Mouse (Mus musculus) liver, embryonic 14.5 days (tissue): ENCODE measurements around the gene Cdc42ep4. TPM values are rescaled to one million over a fixed set of nuclear protein-coding genes. Genes with fewer than 3 reads are reported as not detected.

Experiments
- ATAC-seq: fragments of 200-750 bp; cut with Nextera tagmentation; 2 replicates; pipeline ENCODE4 v1.8.0; 2017; ENCODE audit warnings: moderate number of reproducible peaks, mild to moderate bottlenecking, moderate library complexity; ENCODE audit not compliant: insufficient read depth
- DNase-seq, 3 experiments: peaks; one replicate each; pipeline ENCODE4 v3.0.0-alpha.2; 2012 to 2013; ENCODE audit warnings: low read depth in 3 of 3, low spot score in 3 of 3
- H3K27ac ChIP-seq: fragments of 300-500 bp; sonication (generic); 2 replicates; pipeline ENCODE4 v1.5.1; 2014; ENCODE audit warnings: moderate library complexity, mild to moderate bottlenecking, control low read depth, inconsistent platforms
- H3K27me3 ChIP-seq: fragments of 300-500 bp; sonication (generic); 2 replicates; pipeline ENCODE4 v1.6.1; 2014; ENCODE audit warnings: mild to moderate bottlenecking, low read length, moderate library complexity; ENCODE audit not compliant: control insufficient read depth, insufficient read depth
- H3K36me3 ChIP-seq: fragments of 300-500 bp; sonication (generic); replicated peaks from 2 replicates; pipeline ENCODE4 v1.6.1; 2014; ENCODE audit warnings: low read depth; ENCODE audit not compliant: control insufficient read depth, insufficient read depth
- H3K4me1 ChIP-seq, 2 experiments: fragments of 200-500 bp in 1 of 2; fragments of 300-500 bp in 1 of 2; sonication (generic) in 1 of 2; replicated peaks; 2 replicates each; pipeline ENCODE4 v1.6.1; 2012 to 2014; ENCODE audit warnings: antibody characterized with exemption in 1 of 2, inconsistent platforms in 1 of 2, low read length in 1 of 2; ENCODE audit not compliant: control insufficient read depth in 2 of 2, insufficient read depth in 2 of 2
- H3K4me2 ChIP-seq: fragments of 300-500 bp; sonication (generic); 2 replicates; pipeline ENCODE4 v1.6.1; 2014; ENCODE audit warnings: low read depth, mild to moderate bottlenecking, control low read depth, moderate library complexity
- H3K4me3 ChIP-seq, 2 experiments: fragments of 200-500 bp in 1 of 2; fragments of 300-500 bp in 1 of 2; sonication (generic) in 1 of 2; 2 replicates each; pipeline ENCODE4 v1.5.1; 2012 to 2014; ENCODE audit warnings: low read depth in 2 of 2, low read length in 2 of 2, mild to moderate bottlenecking in 2 of 2, control low read depth in 1 of 2, inconsistent platforms in 1 of 2, moderate library complexity in 1 of 2; ENCODE audit not compliant: insufficient read depth in 1 of 2
- H3K9ac ChIP-seq: fragments of 300-500 bp; sonication (generic); replicated peaks from 2 replicates; pipeline ENCODE4 v1.6.1; 2014; ENCODE audit warnings: mild to moderate bottlenecking, control low read depth, moderate library complexity
- H3K9me3 ChIP-seq: fragments of 300-500 bp; sonication (generic); 2 replicates; pipeline ENCODE4 v1.6.1; 2016; ENCODE audit warnings: low read length, mixed read lengths; ENCODE audit not compliant: control insufficient read depth
- CTCF ChIP-seq: IDR thresholded peaks from 2 replicates; pipeline ENCODE4 v1.5.1; 2016; ENCODE audit warnings: antibody characterized with exemption, low read depth, control low read depth
- EP300 ChIP-seq: IDR thresholded peaks from 2 replicates; pipeline ENCODE4 v1.6.1; 2016; ENCODE audit warnings: antibody characterized with exemption, low read depth
- WGBS: fragments of 180-500 bp; shearing (Covaris S2); extraction: QIAGEN DNeasy Blood & Tissue Kit; methylation state at CpG from one replicate; pipeline ENCODE4 v1.1.7; 2014; ENCODE audit not compliant: insufficient replicate concordance; 5-methylcytosine and 5-hydroxymethylcytosine counted together
- polyA plus RNA-seq, 2 experiments: library from polyadenylated mRNA; depleted of rRNA in 1 of 2; stranded (reverse) in 1 of 2; unstranded in 1 of 2; fragments of >200 nt; fragmentation: Nextera tagmentation in 1 of 2; extraction: Ambion mirVana in 1 of 2; gene quantifications; 2 replicates each; pipeline versions ENCODE4 v1.2.1 to v1.2.3; 2012 to 2014

The Cdc42ep4 gene
- polyA plus RNA-seq, 2 experiments = 9.0 to 10.0 TPM

- Histone ChIP-seq H3K27ac (no peak overlapping the region), H3K9ac (no peak overlapping the region), H3K4me3 (no peak overlapping the region), H3K27me3 (no peaks in the 10 kb centered on the region), H3K36me3 (peaks cover 30% of the 10 kb centered on the region), H3K4me1 (peaks cover 9 to 13% of the 10 kb centered on the region in 2 experiments), H3K4me2 (no peak overlapping the region), H3K9me3 (no peaks in the 10 kb centered on the region)
- ATAC-seq (no peak), DNase-seq (no peak)
- 91% methylated on average over 21 of the region's 21 CpGs for WGBS
- no peak for TF ChIP-seq EP300
- TF ChIP-seq CTCF = no peak
These were observed 22.4 kb downstream of the Cdc42ep4 start for GRCm38 (mm10) chr11:113729239-113729638.

GRCm38 (mm10) chr11:113727992-113728391 is 23.7 kb downstream of the Cdc42ep4 start:
- peaks cover 0 to 1% of the 10 kb centered on the region in 2 experiments; a peak in 2 of 4 replicates for H3K4me1 ChIP-seq
- no peak overlapping the region for H3K4me3 ChIP-seq
- DNase-seq = no peak
- WGBS = 87% methylated on average over 6 of the region's 6 CpGs
- peaks cover 30% of the 10 kb centered on the region for H3K36me3 ChIP-seq
- no peak for TF ChIP-seq CTCF
- no peak for TF ChIP-seq EP300
- H3K27me3 ChIP-seq = no peaks in the 10 kb centered on the region
- H3K9me3 ChIP-seq = no peaks in the 10 kb centered on the region
- no peak overlapping the region for H3K27ac ChIP-seq
- H3K4me2 ChIP-seq = no peak overlapping the region
- H3K9ac ChIP-seq = no peak overlapping the region
- no peak for ATAC-seq

- H3K36me3 ChIP-seq = peaks cover 30% of the 10 kb centered on the region
- ATAC-seq (no peak), DNase-seq (no peak)
- H3K9me3 ChIP-seq = no peaks in the 10 kb centered on the region
- no peaks in the 10 kb centered on the region for H3K4me1 ChIP-seq
- 84% methylated on average over 14 of the region's 14 CpGs for WGBS
- H3K27me3 ChIP-seq = no peaks in the 10 kb centered on the region
- H3K27ac ChIP-seq = no peak overlapping the region
- H3K4me3 ChIP-seq = no peak overlapping the region
- H3K4me2 ChIP-seq = no peak overlapping the region
- TF ChIP-seq CTCF (no peak), EP300 (no peak)
- H3K9ac ChIP-seq = no peak overlapping the region
These were observed 24.4 kb downstream of the Cdc42ep4 start for GRCm38 (mm10) chr11:113726994-113727888.

GRCm38 (mm10) chr11:113725235-113726048 is 26.2 kb downstream of the Cdc42ep4 start:
- WGBS = 90% methylated on average over 4 of the region's 4 CpGs
- H3K27me3 ChIP-seq = no peaks in the 10 kb centered on the region
- H3K9me3 ChIP-seq = no peaks in the 10 kb centered on the region
- no peak overlapping the region for H3K9ac ChIP-seq
- no peak for DNase-seq
- TF ChIP-seq CTCF = no peak
- no peak for TF ChIP-seq EP300
- no peak overlapping the region for H3K27ac ChIP-seq
- H3K4me1 ChIP-seq = no peaks in the 10 kb centered on the region
- ATAC-seq = no peak
- no peak overlapping the region for H3K4me3 ChIP-seq
- H3K36me3 ChIP-seq = peaks cover 30% of the 10 kb centered on the region
- no peak overlapping the region for H3K4me2 ChIP-seq
